Mouse (Mus musculus) ovary, adult 10 weeks (tissue): Measurements from ENCODE around the gene Gm15085. TPM values are rescaled to one million over a fixed set of nuclear protein-coding genes. Genes with fewer than 3 reads are reported as not detected.

Experiments
- polyA plus RNA-seq: library from polyadenylated mRNA; stranded (reverse); fragments of 350-450 nt; fragmentation: Illumina TruSeq; extraction: RNeasy Lipid Tissue Mini Kit (QIAGEN cat#74804); gene quantifications from one replicate; pipeline ENCODE4 v1.2.3, GENCODE M21; 2014

Gene Gm15085
- polyA plus RNA-seq = not detected

GRCm38 (mm10) chrX:149447317-149447716 lies at the start of gene Gm15085:
TSS of gene Gm15085 (plus strand) at chrX:149447617.

Other genes with a start within 250 kb of the Gm15085 start
- gene Gm15093, start 175.2 kb upstream of the Gm15085 start, polyA plus RNA-seq = not detected
- not detected for gene Gm10439, start 147.0 kb downstream of the Gm15085 start, polyA plus RNA-seq